Mouse (Mus musculus): ENCODE measurements at regions not wholly inside any gene's neighbourhood (a gene's known extent, or its start where the extent isn't known, plus 50 kb on each side); places are given as distances from the start of the nearest gene placed in this dataset.

DNA sequence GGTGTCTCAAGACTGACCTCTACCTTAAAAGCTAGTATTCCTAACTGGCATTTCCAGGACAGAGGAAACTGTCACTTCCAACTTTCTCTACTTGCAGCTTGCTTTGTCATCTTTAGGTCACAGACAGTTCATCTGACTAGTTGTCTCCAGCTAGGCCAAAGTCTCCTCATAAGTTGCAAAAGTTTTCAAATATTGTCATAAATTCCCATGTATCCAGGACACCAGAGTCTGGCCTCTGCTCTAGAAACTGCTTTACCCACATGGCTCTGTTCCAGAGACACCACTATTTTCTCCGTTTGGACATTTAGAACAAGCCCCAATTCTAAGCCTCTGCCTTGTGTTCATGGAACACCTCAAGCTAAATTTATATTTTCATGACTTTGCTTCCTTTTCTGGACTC lies 205.0 kb downstream of the Btg1 start:
- TF ChIP-seq CTCF (IDR thresholded peaks at IDR 0.05; ENCODE audit: control insufficient read depth, insufficient read depth, insufficient replicate concordance, low read depth, low read length) (no peak), POLR2A (IDR thresholded peaks at IDR 0.05; ENCODE audit: control insufficient read depth, low read depth, low read length) (no peak)
